Mouse (Mus musculus): ENCODE measurements around the gene Naa38.

DNA sequence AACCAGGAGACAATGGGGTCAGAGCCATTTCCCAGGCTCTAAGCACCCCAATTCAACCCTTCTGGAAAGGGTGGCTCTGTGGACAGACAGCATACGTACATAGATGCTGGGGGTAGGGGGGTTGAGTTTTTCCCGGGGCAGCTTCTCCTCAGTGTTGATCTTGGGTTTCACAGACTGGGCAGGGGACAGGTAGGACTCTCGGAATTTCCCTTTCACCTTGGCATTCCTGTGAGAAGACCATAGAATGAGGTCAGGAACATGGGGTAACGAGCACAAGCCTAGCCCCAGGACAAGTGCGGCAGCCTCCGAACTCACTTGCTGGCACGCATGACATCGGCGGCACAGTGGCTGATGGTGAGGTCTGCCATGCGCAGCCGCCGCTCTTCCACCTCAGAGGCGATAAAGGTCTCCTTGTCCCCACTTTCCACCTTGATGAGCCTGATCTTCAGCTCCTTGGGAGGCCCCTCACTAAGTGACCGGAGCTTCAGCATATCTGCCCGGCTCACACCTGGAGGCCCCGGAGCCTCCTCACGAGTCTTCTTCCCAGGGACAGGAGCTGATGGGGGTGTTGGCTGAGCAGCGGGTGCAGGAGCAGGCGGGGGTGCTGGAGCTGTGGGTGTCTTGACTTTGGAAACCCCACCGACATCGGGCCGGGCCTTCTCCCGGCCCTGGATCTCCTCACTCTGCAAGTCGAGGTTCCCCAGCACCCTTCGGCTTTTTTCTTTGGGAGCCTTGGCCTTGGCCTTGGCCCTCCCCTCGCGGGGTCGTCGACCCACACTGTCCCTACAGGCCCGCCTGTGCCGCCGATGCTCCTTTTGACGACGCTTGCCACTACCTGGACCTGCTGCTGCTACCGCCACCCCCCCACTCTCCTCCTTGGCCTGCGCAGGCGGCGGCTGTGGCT is 8.7 kb downstream of the Naa38 start:
- TF ChIP-seq POLR2A (IDR thresholded peaks at IDR 0.05; ENCODE audit: control insufficient read depth, low read depth, low read length) (no peak), CTCF (IDR thresholded peaks at IDR 0.05; ENCODE audit: control insufficient read depth, insufficient read depth, insufficient replicate concordance, low read depth, low read length) (no peak)

Measured in testis, adult 2 months (tissue).